In genomic region chr11:106681138-106681537, GRCm38 (mm10) we compare ENCODE assay signal across 14 mouse cellular contexts.
"Had no signal": no experiment of that assay in that cellular context is flagged by ENCODE, and none has a peak within 500 bp of the region (broad histone marks: within the 10 kb centered on the region; RNA-seq: fewer than 3 reads in every experiment).

No protein-coding gene starts in this region.

- H3K4me3 ChIP-seq: limb, embryonic 13.5 days; midbrain, embryonic 12.5 days; neural tube, embryonic 15.5 days; stomach, embryonic 15.5 days had no signal

- H3K27me3 ChIP-seq: limb, embryonic 13.5 days; midbrain, embryonic 12.5 days; neural tube, embryonic 15.5 days; stomach, embryonic 15.5 days had no signal

- DNase-seq: kidney, adult 8-10 months; kidney, postnatal 36 days; left cerebral cortex, postnatal 4 days; lung, adult 18-20 months; right cerebral cortex, postnatal 4 days; thymus, adult 2 months; thymus, postnatal 4 days had no signal

- H3K4me2 ChIP-seq: limb, embryonic 13.5 days; midbrain, embryonic 12.5 days; neural tube, embryonic 15.5 days; stomach, embryonic 15.5 days had no signal

- H3K27ac ChIP-seq: kidney, postnatal 0 days; limb, embryonic 13.5 days; liver, embryonic 14.5 days; midbrain, embryonic 12.5 days; neural tube, embryonic 15.5 days; stomach, embryonic 15.5 days had no signal

- H3K9me3 ChIP-seq: limb, embryonic 13.5 days; midbrain, embryonic 12.5 days; neural tube, embryonic 15.5 days; stomach, embryonic 15.5 days had no signal

- H3K4me1 ChIP-seq: limb, embryonic 13.5 days; midbrain, embryonic 12.5 days; stomach, embryonic 15.5 days had no signal

- H3K36me3 ChIP-seq: limb, embryonic 13.5 days; midbrain, embryonic 12.5 days; neural tube, embryonic 15.5 days; stomach, embryonic 15.5 days had no signal

- H3K9ac ChIP-seq: limb, embryonic 13.5 days; liver, embryonic 14.5 days; midbrain, embryonic 12.5 days; neural tube, embryonic 15.5 days; stomach, embryonic 15.5 days had no signal

- ATAC-seq: midbrain, embryonic 16.5 days had no signal
